In the genomic region with DNA sequence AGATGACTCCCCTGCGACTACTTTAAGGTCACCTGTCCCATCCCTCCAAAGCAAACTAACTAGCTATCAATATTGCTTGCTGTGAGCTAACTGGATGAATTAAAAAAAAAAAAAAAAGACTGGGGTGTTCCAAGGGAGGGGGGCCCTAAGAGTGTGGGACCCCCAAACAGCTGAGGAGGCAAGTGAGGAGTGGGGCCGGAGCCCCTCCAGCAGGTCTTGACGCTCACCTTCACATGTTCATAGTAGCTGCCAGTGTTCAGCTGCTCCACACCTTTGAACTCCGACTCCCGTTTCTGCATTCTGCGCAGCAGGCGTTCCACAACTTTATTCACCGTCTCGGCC, we compare ENCODE assay signal across 10 mouse cellular contexts. TPM values are rescaled to one million over a fixed set of nuclear protein-coding genes. Genes with fewer than 3 reads are reported as not detected.
DNase-seq lines count a peak whose midpoint lies in the region; ATAC-seq and TF ChIP-seq lines count a peak whose summit lies in the region.
"Had no signal": no experiment of that assay in that cellular context is flagged by ENCODE, and none has a peak within 500 bp of the region (broad histone marks: within the 10 kb centered on the region; RNA-seq: fewer than 3 reads in every experiment).

No protein-coding gene starts in this region.

- H3K9ac ChIP-seq in lung, embryonic 15.5 days, result peak overlapping the region; percentile 47
- peak overlapping the region; percentile 68 for H3K9ac ChIP-seq in embryonic facial prominence, embryonic 14.5 days (ENCODE audit: low read depth, low read length)
- H3K9ac ChIP-seq in limb, embryonic 11.5 days (ENCODE audit: low read length), result 0 out of 2 replicates have a peak overlapping the region, but pooled peaks have one; percentile 49

- peak overlapping the region; percentile 47 for H3K4me3 ChIP-seq in lung, embryonic 15.5 days
- H3K4me3 ChIP-seq in embryonic facial prominence, embryonic 14.5 days (ENCODE audit: low read depth, low read length), result peak overlapping the region; percentile 59
- H3K4me3 ChIP-seq in limb, embryonic 11.5 days (ENCODE audit: low read depth, low read length), result peak overlapping the region; percentile 37
- peak overlapping the region; percentile 31 for H3K4me3 ChIP-seq in olfactory bulb, adult 2 months (ENCODE audit: insufficient read depth, low read depth, low read length)

- no peak for TF ChIP-seq POLR2A in olfactory bulb, adult 2 months (IDR thresholded peaks at IDR 0.05; ENCODE audit: insufficient read depth, low read depth, low read length)

- H3K9me3 ChIP-seq in lung, embryonic 15.5 days, result no peaks in the 10 kb centered on the region
- no peaks in the 10 kb centered on the region for H3K9me3 ChIP-seq in embryonic facial prominence, embryonic 14.5 days (ENCODE audit: control insufficient read depth, low read length)
- no peaks in the 10 kb centered on the region for H3K9me3 ChIP-seq in limb, embryonic 11.5 days (ENCODE audit: control insufficient read depth, low read length)

- peaks cover 63% of the 10 kb centered on the region for H3K27me3 ChIP-seq in lung, embryonic 15.5 days
- H3K27me3 ChIP-seq in embryonic facial prominence, embryonic 14.5 days (replicated peaks; ENCODE audit: control insufficient read depth, insufficient read depth, low read length), result peaks cover 70% of the 10 kb centered on the region
- peaks cover 53% of the 10 kb centered on the region for H3K27me3 ChIP-seq in limb, embryonic 11.5 days (ENCODE audit: control insufficient read depth, insufficient read depth, low read length)

- TF ChIP-seq CTCF in olfactory bulb, adult 2 months (IDR thresholded peaks at IDR 0.05; ENCODE audit: insufficient read depth, low read depth, low read length), result no peak

- H3K4me2 ChIP-seq in lung, embryonic 15.5 days, result peak overlapping the region; percentile 92
- peak overlapping the region; percentile 86 for H3K4me2 ChIP-seq in embryonic facial prominence, embryonic 14.5 days (ENCODE audit: low read depth, low read length)
- H3K4me2 ChIP-seq in limb, embryonic 11.5 days (ENCODE audit: low read depth, severe bottlenecking), result peak overlapping the region; percentile 59

- WGBS in lung, embryonic 15.5 days, result 4% methylated on average over 9 of the region's 9 CpGs
- WGBS in embryonic facial prominence, embryonic 14.5 days, result under 1% methylated on average over 9 of the region's 9 CpGs
- 4% methylated on average over 9 of the region's 9 CpGs for WGBS in limb, embryonic 11.5 days
- 4% methylated on average over 9 of the region's 9 CpGs for WGBS in olfactory bulb, adult 2 months

- DNase-seq in lung, postnatal 4 days, result no peak
- DNase-seq in embryonic facial prominence, embryonic 14.5 days (ENCODE audit: low spot score), result peak; percentile 14
- no peak for DNase-seq in limb, embryonic 11.5 days (ENCODE audit: low spot score)
- DNase-seq in gastrocnemius, postnatal 10 days, result no peak
- DNase-seq in embryo, embryonic 10 days (ENCODE audit: low spot score), result no peak
- DNase-seq in thymus, postnatal 4 days, result no peak

- H3K36me3 ChIP-seq in lung, embryonic 15.5 days, result no peaks in the 10 kb centered on the region
- no peaks in the 10 kb centered on the region for H3K36me3 ChIP-seq in embryonic facial prominence, embryonic 14.5 days (ENCODE audit: control insufficient read depth, insufficient read depth, low read length)
- no peaks in the 10 kb centered on the region for H3K36me3 ChIP-seq in limb, embryonic 11.5 days (ENCODE audit: control insufficient read depth, insufficient read depth, low read length)

- H3K27ac ChIP-seq in lung, embryonic 15.5 days, result no peak overlapping the region
- H3K27ac ChIP-seq in embryonic facial prominence, embryonic 14.5 days (replicated peaks; ENCODE audit: low read depth, low read length), result no peak overlapping the region
- H3K27ac ChIP-seq in limb, embryonic 11.5 days (replicated peaks; ENCODE audit: low read depth, low read length), result no peak overlapping the region
- H3K27ac ChIP-seq in olfactory bulb, adult 2 months (ENCODE audit: insufficient read depth, low read depth, low read length), result no peak overlapping the region

- peaks cover 18% of the 10 kb centered on the region for H3K4me1 ChIP-seq in lung, embryonic 15.5 days
- H3K4me1 ChIP-seq in embryonic facial prominence, embryonic 14.5 days (ENCODE audit: control insufficient read depth, insufficient read depth, low read length), result peaks cover 6% of the 10 kb centered on the region; the same call in 1 of the 2 replicates
- peaks cover 4% of the 10 kb centered on the region; the same call in 1 of the 2 replicates for H3K4me1 ChIP-seq in limb, embryonic 11.5 days (ENCODE audit: control insufficient read depth, insufficient read depth, low read length)
- peaks cover 9% of the 10 kb centered on the region for H3K4me1 ChIP-seq in olfactory bulb, adult 2 months (ENCODE audit: control insufficient read depth, insufficient read depth, low read length)

- ATAC-seq in lung, embryonic 15.5 days (ENCODE audit: borderline replicate concordance, extremely low read depth, low FRiP score, low TSS enrichment), result no peak
- peak; percentile 23; the same call in 1 of the 2 replicates for ATAC-seq in embryonic facial prominence, embryonic 14.5 days (ENCODE audit: low read depth)
- ATAC-seq in limb, embryonic 11.5 days (ENCODE audit: insufficient number of reproducible peaks, low FRiP score, low TSS enrichment, low read depth), result peak; percentile 69; the same call in 1 of the 2 replicates

RNA-seq across cellular contexts. Expression of a gene that starts 0.8 kb away (rescaled TPM):
- polyA plus RNA-seq in lung, embryonic 15.5 days (2015; fragmentation: Nextera tagmentation; extraction: Ambion mirVana), result 2.6 and 3.0 TPM in 2 replicates
- polyA plus RNA-seq in embryonic facial prominence, embryonic 14.5 days (2014; fragmentation: Nextera tagmentation; extraction: Ambion mirVana), result 2.8 TPM in 2 replicates
- polyA plus RNA-seq in limb, embryonic 11.5 days (2014; fragmentation: Nextera tagmentation; extraction: Ambion mirVana), result 0.92 and 1.3 TPM in 2 replicates
- not detected in 2 replicates for polyA plus RNA-seq in olfactory bulb, adult 2 months (2012; ENCODE audit: insufficient read depth, insufficient read length, low replicate concordance, missing spikeins)
- 1 to 10 TPM in 1 of 2 experiments, under 1 TPM in 1; 0.96 to 1.2 TPM for total RNA-seq in gastrocnemius, postnatal 10 days (2021)

RNA-seq across cellular contexts. Expression of a gene that starts 5.8 kb away (rescaled TPM):
- 21.0 and 24.3 TPM in 2 replicates for polyA plus RNA-seq in lung, embryonic 15.5 days (2015; fragmentation: Nextera tagmentation; extraction: Ambion mirVana)
- polyA plus RNA-seq in embryonic facial prominence, embryonic 14.5 days (2014; fragmentation: Nextera tagmentation; extraction: Ambion mirVana), result 21.4 and 22.1 TPM in 2 replicates
- 22.1 and 22.6 TPM in 2 replicates for polyA plus RNA-seq in limb, embryonic 11.5 days (2014; fragmentation: Nextera tagmentation; extraction: Ambion mirVana)
- not detected in 2 replicates for polyA plus RNA-seq in olfactory bulb, adult 2 months (2012; ENCODE audit: insufficient read depth, insufficient read length, low replicate concordance, missing spikeins)
- 10 to 100 TPM; 15.3 to 16.4 TPM for total RNA-seq in gastrocnemius, postnatal 10 days (2021)

RNA-seq across cellular contexts. Expression of a gene that starts 6.4 kb away (rescaled TPM):
- polyA plus RNA-seq in lung, embryonic 15.5 days (2015; fragmentation: Nextera tagmentation; extraction: Ambion mirVana), result 0.56 and 0.94 TPM in 2 replicates
- polyA plus RNA-seq in embryonic facial prominence, embryonic 14.5 days (2014; fragmentation: Nextera tagmentation; extraction: Ambion mirVana), result 0.71 TPM in 1 of 2 replicates, not detected in the other
- polyA plus RNA-seq in limb, embryonic 11.5 days (2014; fragmentation: Nextera tagmentation; extraction: Ambion mirVana), result 0.36 and 0.54 TPM in 2 replicates
- polyA plus RNA-seq in olfactory bulb, adult 2 months (2012; ENCODE audit: insufficient read depth, insufficient read length, low replicate concordance, missing spikeins), result not detected in 2 replicates
- total RNA-seq in gastrocnemius, postnatal 10 days (2021), result not detected

RNA-seq across cellular contexts. Expression of a gene that starts 46.6 kb away (rescaled TPM):
- polyA plus RNA-seq in lung, embryonic 15.5 days (2015; fragmentation: Nextera tagmentation; extraction: Ambion mirVana), result 0.16 and 0.17 TPM in 2 replicates
- polyA plus RNA-seq in embryonic facial prominence, embryonic 14.5 days (2014; fragmentation: Nextera tagmentation; extraction: Ambion mirVana), result 0.30 and 0.32 TPM in 2 replicates
- polyA plus RNA-seq in limb, embryonic 11.5 days (2014; fragmentation: Nextera tagmentation; extraction: Ambion mirVana), result 0.17 and 0.47 TPM in 2 replicates
- not detected in 2 replicates for polyA plus RNA-seq in olfactory bulb, adult 2 months (2012; ENCODE audit: insufficient read depth, insufficient read length, low replicate concordance, missing spikeins)
- total RNA-seq in gastrocnemius, postnatal 10 days (2021), result not detected
- total RNA-seq: adrenal gland, postnatal 10 days; layer of hippocampus, postnatal 36 days had no signal

RNA-seq across cellular contexts. Expression of a gene that starts 46.7 kb away (rescaled TPM):
- polyA plus RNA-seq in lung, embryonic 15.5 days (2015; fragmentation: Nextera tagmentation; extraction: Ambion mirVana), result 4,575 and 4,632 TPM in 2 replicates
- polyA plus RNA-seq in embryonic facial prominence, embryonic 14.5 days (2014; fragmentation: Nextera tagmentation; extraction: Ambion mirVana), result 5,674 and 6,022 TPM in 2 replicates
- 5,036 and 5,240 TPM in 2 replicates for polyA plus RNA-seq in limb, embryonic 11.5 days (2014; fragmentation: Nextera tagmentation; extraction: Ambion mirVana)
- polyA plus RNA-seq in olfactory bulb, adult 2 months (2012; ENCODE audit: insufficient read depth, insufficient read length, low replicate concordance, missing spikeins), result 5,304 and 7,068 TPM in 2 replicates
- total RNA-seq in gastrocnemius, postnatal 10 days (2021), result 1,000 to 10,000 TPM; 2,370 to 3,141 TPM
